Mouse (Mus musculus) megakaryocyte, embryonic 14.5 days (primary cell): ENCODE measurements around the gene Gmppa. TPM values are rescaled to one million over a fixed set of nuclear protein-coding genes. Genes with fewer than 3 reads are reported as not detected.

Experiments used
- H3K27me3 ChIP-seq: replicated peaks from 2 replicates; pipeline ENCODE3; 2012; ENCODE audit warnings: inconsistent platforms
- H3K36me3 ChIP-seq: replicated peaks from 2 replicates; pipeline ENCODE3; 2012; ENCODE audit warnings: low read length, inconsistent platforms, mixed read lengths
- H3K4me1 ChIP-seq: 2 replicates; pipeline ENCODE4 v1.6.1; 2012; ENCODE audit warnings: inconsistent platforms
- H3K4me3 ChIP-seq: replicated peaks from 2 replicates; pipeline ENCODE3; 2012; ENCODE audit warnings: moderate library complexity, mild to moderate bottlenecking, inconsistent platforms
- H3K9me3 ChIP-seq: 2 replicates; pipeline ENCODE4 v1.6.1; 2012; ENCODE audit warnings: inconsistent platforms
- FLI1 ChIP-seq: IDR thresholded peaks from 2 replicates; pipeline ENCODE4 v1.6.1; 2012; ENCODE audit warnings: low read length, inconsistent platforms, mixed read lengths
- GATA1 ChIP-seq: IDR thresholded peaks from 3 replicates; pipeline ENCODE4 v1.6.1; 2012; ENCODE audit warnings: mixed read lengths, low read length, inconsistent platforms, borderline replicate concordance
- polyA plus RNA-seq: library from polyadenylated mRNA; stranded (reverse); fragments of >175 nt; gene quantifications from 2 replicates; pipeline ENCODE4 v1.2.3, GENCODE M21; 2012; ENCODE audit warnings: low replicate concordance; ENCODE audit not compliant: insufficient read depth

Gene Gmppa
- polyA plus RNA-seq, 1 experiment, result 234 TPM

DNA sequence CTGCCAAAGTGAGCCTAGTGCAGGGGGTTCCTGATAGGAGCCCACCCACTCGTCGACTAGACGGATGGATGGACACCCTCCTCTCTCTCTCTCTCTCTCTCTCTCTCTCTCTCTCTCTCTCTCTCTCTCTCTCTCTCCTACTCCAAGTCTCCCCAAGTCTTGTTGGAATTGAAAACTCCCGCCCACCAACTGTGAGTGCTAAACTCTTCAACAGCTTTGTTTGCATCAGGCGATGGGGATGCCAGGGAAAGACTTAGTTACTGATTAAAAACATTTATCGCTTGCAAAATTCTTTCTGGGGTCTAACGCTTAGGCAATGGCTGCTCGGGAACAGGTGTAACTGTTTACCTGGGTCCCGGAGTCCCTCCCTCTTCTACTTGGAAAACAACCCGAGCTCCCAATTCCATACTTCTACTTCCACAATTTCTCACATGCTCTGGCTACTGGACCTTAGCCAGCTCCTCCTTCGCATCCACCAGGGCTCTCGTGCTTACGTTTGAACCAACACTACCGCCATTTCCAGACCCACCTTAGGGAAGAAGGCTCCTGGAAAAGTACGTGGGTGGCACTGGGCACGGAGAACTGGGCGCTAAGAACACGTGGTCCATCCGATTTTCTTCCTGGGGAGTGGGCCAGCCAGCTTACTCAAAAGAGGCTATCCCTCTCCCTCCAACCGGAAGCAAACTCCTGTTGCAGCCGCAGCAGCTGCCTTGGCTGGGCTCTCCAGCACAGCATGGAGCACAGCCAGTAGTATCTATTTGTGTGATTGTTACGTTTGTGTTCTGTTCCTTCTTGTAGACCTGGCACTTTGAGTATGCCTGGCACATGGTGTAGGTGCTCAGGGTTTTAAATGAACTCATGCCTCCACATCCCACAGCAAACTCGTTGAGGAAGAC, 23.3 kb downstream of the Gmppa start:
- peak overlapping the region; percentile 83 for H3K4me3 ChIP-seq
- H3K27me3 ChIP-seq, result peaks cover 84% of the 10 kb centered on the region
- TF ChIP-seq FLI1 (no peak), GATA1 (no peak)
- no peaks in the 10 kb centered on the region for H3K36me3 ChIP-seq
- H3K4me1 ChIP-seq, result peaks cover 62% of the 10 kb centered on the region
- H3K9me3 ChIP-seq, result peaks cover 4% of the 10 kb centered on the region; the same call in 1 of the 2 replicates

DNA sequence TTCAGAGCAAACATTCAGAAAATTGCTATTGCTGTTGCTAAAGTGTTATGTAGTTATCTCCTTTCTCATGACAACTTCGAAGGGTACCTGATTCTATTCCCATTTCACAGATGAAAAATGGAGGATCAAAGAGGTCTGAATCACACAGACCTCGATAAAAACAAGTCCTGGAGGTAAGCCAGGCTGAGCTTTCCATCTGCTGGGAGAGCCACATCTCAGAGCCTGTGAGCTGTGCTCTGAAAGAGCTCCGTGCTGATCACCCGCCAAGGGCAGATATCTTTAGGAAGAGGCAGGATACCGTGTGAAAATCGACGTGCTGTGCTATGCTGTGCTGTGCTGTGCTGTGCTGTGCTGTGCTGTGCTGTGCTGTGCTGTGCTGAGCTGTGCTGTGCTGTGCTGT, 24.6 kb downstream of the Gmppa start:
- Histone ChIP-seq H3K4me3 (no peak overlapping the region), H3K27me3 (peaks cover 85% of the 10 kb centered on the region), H3K4me1 (peaks cover 67% of the 10 kb centered on the region), H3K9me3 (peaks cover 4% of the 10 kb centered on the region; the same call in 1 of the 2 replicates), H3K36me3 (no peaks in the 10 kb centered on the region)
- TF ChIP-seq FLI1 (no peak), GATA1 (no peak)

DNA sequence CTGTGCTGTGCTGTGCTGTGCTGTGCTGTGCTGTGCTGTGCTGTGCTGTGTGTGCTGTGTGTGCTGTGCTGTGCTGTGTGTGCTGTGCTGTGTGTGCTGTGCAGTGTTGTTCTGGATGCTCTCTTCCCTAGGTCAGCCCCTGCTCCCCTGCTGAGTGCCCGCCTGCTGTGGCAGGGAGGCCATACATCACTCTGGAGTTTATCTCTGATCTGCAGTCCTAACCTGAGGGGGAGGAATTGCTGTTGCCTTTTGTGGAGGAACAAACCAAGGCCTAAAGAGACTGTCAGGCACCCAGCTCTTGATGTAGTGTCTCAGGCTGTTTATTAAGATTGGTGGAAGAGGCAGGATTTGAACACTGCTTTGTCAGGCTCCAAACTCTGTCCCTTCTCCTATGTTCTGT, 26.9 kb downstream of the Gmppa start:
- Histone ChIP-seq H3K4me1 (peaks cover 60% of the 10 kb centered on the region), H3K4me3 (no peak overlapping the region), H3K9me3 (peaks cover 4% of the 10 kb centered on the region; the same call in 1 of the 2 replicates), H3K36me3 (no peaks in the 10 kb centered on the region), H3K27me3 (peaks cover 83% of the 10 kb centered on the region)
- TF ChIP-seq FLI1 (no peak), GATA1 (no peak)

DNA sequence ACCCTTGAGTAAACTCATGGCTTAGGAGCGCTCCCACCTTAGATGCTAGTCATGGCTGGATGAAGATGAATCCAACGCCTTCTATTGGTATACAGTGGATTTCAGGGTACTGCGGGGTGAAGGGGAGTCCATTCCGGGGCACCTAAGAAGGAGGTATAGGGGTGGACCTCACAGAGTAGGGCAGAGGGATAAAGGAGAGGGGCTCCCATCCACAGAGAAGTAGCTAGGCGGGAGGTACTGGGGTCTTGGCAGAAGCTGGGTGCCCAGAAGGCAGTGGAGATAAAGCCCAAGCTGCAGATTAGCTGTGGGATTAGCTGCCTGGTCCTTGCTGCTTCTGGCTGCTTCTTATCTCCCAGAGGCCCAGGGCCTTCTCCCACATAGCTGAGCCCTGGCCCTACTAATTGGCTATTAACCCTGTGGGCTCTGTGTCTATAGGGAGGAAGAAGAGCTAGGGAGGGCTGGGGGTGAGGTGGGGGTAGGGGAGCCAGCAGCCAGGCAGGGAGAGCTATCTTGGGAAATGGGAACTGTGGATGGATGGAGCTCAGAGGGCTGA, 28.0 kb downstream of the Gmppa start:
- peaks cover 4% of the 10 kb centered on the region; the same call in 1 of the 2 replicates for H3K9me3 ChIP-seq
- TF ChIP-seq GATA1 (no peak), FLI1 (no peak)
- H3K36me3 ChIP-seq, result no peaks in the 10 kb centered on the region
- peaks cover 53% of the 10 kb centered on the region for H3K4me1 ChIP-seq
- no peak overlapping the region for H3K4me3 ChIP-seq
- H3K27me3 ChIP-seq, result peaks cover 83% of the 10 kb centered on the region

DNA sequence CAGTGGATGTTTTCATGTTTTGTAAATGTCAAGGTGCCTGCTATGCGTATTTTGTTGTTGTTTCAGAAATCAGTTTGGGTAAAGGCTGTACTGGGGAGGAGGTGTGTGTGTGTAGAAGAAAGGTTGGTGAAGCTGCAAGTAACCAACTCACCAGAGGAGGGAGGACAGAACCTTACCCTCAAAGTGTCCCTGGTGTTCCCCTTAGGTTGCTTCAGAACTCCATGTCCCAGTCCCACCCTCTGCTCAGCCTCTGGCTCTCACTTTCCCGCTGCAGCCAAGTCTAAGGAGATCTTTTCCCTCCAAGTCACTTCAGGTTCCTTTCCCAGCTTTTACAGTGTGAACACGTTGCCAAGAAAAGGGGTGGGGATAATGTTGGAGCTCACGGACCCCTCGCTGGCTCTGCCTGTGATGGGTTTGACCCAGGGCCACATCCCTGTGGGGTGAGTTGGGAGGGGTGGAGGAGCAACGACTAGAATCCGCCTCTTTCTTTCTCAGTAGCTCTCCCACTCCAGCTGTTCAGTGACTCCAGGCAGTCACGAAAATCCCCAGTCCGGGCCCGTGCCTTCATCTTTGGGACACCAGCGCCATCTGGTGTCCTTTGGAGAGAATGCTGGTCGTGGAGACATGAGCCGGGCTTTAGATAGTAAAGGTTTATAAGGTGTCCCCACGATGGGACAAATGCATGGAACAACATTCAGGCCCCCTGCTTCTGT, 31.6 kb downstream of the Gmppa start:
- TF ChIP-seq FLI1 (no peak), GATA1 (no peak)
- H3K36me3 ChIP-seq, result no peaks in the 10 kb centered on the region
- H3K4me1 ChIP-seq, result peaks cover 36% of the 10 kb centered on the region
- peak overlapping the region; percentile 64 for H3K4me3 ChIP-seq
- H3K27me3 ChIP-seq, result peaks cover 94% of the 10 kb centered on the region
- H3K9me3 ChIP-seq, result no peaks in the 10 kb centered on the region

DNA sequence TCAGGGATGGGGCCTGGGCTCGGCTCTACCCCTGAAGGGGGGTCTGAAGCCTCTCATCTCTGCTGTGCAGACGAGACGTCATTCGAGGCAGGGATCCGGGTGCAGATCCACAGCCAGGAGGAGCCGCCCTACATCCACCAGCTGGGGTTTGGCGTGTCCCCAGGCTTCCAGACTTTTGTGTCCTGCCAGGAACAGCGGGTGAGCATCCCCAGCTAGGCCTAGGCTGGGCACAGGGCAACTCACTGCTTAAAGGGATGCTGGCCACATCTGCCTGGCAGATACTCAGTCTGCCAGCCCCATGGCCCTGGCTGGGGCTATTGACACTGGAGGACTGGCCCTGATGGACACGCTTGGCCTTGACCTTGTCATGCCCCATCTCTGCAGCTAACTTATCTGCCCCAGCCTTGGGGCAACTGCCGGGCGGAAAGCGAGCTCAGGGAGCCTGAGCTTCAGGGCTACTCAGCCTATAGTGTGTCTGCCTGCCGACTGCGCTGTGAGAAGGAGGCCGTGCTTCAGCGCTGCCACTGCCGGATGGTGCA, 33.6 kb downstream of the Gmppa start:
- Histone ChIP-seq H3K4me1 (peaks cover 21% of the 10 kb centered on the region), H3K4me3 (no peak overlapping the region), H3K27me3 (peaks cover 96% of the 10 kb centered on the region), H3K9me3 (no peaks in the 10 kb centered on the region), H3K36me3 (peaks cover 3% of the 10 kb centered on the region)
- TF ChIP-seq FLI1 (no peak), GATA1 (no peak)

DNA sequence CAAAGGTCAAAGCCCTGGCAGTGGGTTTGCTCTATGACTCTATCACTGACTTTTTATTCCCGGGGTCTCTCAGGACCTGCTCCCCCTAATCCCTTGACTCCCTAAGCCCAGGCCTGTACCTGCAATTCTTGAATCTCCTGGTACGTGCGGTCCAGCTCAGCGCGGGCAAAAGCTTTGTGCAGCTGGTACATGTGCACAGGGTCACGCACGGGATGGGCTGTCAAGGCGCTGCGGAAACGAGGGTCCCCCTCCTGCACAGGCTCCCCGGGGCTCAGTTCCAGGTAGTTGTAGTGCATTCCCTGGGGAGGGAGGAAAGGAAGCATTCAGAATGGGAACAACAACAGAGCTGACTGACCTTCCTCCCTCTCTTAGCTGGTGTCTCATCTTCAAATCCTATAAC, 40.7 kb downstream of the Gmppa start:
- Histone ChIP-seq H3K27me3 (peaks cover 98% of the 10 kb centered on the region), H3K36me3 (peaks cover 27% of the 10 kb centered on the region), H3K4me1 (peaks cover 32% of the 10 kb centered on the region), H3K9me3 (no peaks in the 10 kb centered on the region), H3K4me3 (no peak overlapping the region)
- TF ChIP-seq GATA1, result no peak
- no peak for TF ChIP-seq FLI1

DNA sequence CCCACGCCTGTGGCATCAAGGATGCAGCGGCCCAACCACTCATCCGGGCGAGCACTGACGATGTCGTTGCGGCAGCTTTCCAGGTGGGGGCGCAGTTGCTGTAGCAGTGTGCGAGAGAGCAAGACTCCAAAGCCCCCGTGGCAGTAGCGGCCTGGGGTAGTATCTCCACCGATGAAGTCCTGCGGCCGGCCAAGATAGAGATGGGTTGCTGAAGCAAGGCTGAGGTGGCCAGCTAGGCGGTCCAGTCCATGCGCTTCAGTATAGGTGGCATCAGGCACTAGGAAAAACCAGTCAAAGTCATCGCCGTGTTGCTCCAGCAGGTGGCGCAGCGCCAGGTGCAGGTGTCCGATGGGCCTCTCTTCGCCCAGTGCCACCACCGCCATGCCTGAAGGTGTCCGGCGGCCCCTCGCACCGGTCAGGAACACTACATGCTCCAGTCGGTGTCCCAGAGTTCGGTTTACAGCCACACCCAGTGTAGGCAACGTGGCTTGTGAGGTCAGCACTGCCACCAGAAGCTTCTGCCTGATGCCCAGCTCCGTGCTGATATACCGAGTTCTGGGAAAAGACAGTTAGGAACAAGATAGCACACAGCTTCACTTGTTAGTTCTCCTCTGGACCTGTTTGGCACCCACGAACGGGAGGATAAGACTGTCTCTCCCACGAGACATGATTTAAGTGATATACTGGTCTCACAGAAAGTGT, 41.7 kb downstream of the Gmppa start:
- Histone ChIP-seq H3K27me3 (peaks cover 97% of the 10 kb centered on the region), H3K36me3 (peaks cover 27% of the 10 kb centered on the region), H3K9me3 (peaks cover 2% of the 10 kb centered on the region; the same call in 1 of the 2 replicates), H3K4me3 (peak overlapping the region; percentile 93), H3K4me1 (peaks cover 33% of the 10 kb centered on the region)
- TF ChIP-seq GATA1 (no peak), FLI1 (no peak)

DNA sequence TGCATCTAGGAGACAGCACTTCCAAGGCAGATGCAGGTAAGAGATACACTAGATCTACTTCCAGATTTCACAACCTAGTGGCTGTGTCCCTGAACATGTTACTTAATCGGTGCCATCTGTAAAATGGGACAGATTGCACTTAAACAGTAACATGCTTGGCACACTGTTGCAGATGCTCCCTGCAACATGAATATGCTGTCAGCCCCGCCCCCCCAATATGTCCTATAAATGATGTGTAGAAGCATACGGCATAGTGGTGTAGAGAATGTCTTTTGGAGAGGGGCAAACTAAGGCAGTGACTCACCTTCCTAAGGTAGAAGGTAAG, 42.2 kb downstream of the Gmppa start:
- Histone ChIP-seq H3K4me1 (peaks cover 35% of the 10 kb centered on the region), H3K27me3 (peaks cover 97% of the 10 kb centered on the region), H3K4me3 (peak overlapping the region; percentile 93), H3K9me3 (peaks cover 7% of the 10 kb centered on the region; the same call in 1 of the 2 replicates), H3K36me3 (peaks cover 27% of the 10 kb centered on the region)
- no peak for TF ChIP-seq GATA1
- no peak for TF ChIP-seq FLI1
